Mouse (Mus musculus) right cerebral cortex, adult 18-20 months (tissue): ENCODE measurements at regions not wholly inside any gene's neighbourhood (a gene's known extent, or its start where the extent isn't known, plus 50 kb on each side); places are given as distances from the start of the nearest gene placed in this dataset.

ENCODE experiments used
- DNase-seq: peaks from one replicate; pipeline ENCODE4 v3.0.0; 2022; ENCODE audit warnings: mixed read lengths

GRCm38 (mm10) chr12:118405135-118405534, 103.9 kb upstream of the Sp4 start:
- no peak for DNase-seq

- DNase-seq = no peak
Measured at GRCm38 (mm10) chr12:118404171-118404570, 102.9 kb upstream of the Sp4 start.

- no peak for DNase-seq
Measured at GRCm38 (mm10) chr12:118403519-118404087, 102.4 kb upstream of the Sp4 start.

GRCm38 (mm10) chr12:118401377-118401776, 100.1 kb upstream of the Sp4 start:
- no peak for DNase-seq

GRCm38 (mm10) chr12:118391654-118392053, 90.4 kb upstream of the Sp4 start:
- no peak for DNase-seq

GRCm38 (mm10) chr12:118381013-118381412, 79.8 kb upstream of the Sp4 start:
- DNase-seq = no peak

- no peak for DNase-seq
Measured at GRCm38 (mm10) chr12:118377898-118378297, 76.7 kb upstream of the Sp4 start.

- no peak for DNase-seq
Measured at GRCm38 (mm10) chr12:118376521-118377493, 75.6 kb upstream of the Sp4 start.

- DNase-seq = peak; percentile 27
Measured at GRCm38 (mm10) chr12:118373250-118373649, 72.0 kb upstream of the Sp4 start.

- DNase-seq = no peak
Measured at GRCm38 (mm10) chr12:118371905-118372304, 70.7 kb upstream of the Sp4 start.

GRCm38 (mm10) chr12:118367307-118368076, 66.3 kb upstream of the Sp4 start:
- DNase-seq = no peak

GRCm38 (mm10) chr12:118352866-118353265, 51.6 kb upstream of the Sp4 start:
- DNase-seq = no peak

GRCm38 (mm10) chr12:118351421-118351820, 50.2 kb upstream of the Sp4 start:
- DNase-seq = no peak
